Mouse (Mus musculus) midbrain, postnatal 0 days (tissue): ENCODE measurements around the gene Pla2g16. TPM values are rescaled to one million over a fixed set of nuclear protein-coding genes. Genes with fewer than 3 reads are reported as not detected.

Experiments used
- ATAC-seq: fragments of 200-750 bp; cut with Nextera tagmentation; 2 replicates; pipeline ENCODE4 v1.8.0; 2017; ENCODE audit warnings: moderate number of reproducible peaks, mild to moderate bottlenecking, moderate TSS enrichment, moderate library complexity; ENCODE audit not compliant: low FRiP score
- DNase-seq: peaks from one replicate; pipeline ENCODE4 v3.0.0-alpha.2; 2015; ENCODE audit warnings: low spot score
- H3K27ac ChIP-seq: fragments of 300-500 bp; sonication (generic); 2 replicates; pipeline ENCODE4 v1.5.1; 2014; ENCODE audit warnings: low read depth, mild to moderate bottlenecking, low read length, mixed read lengths
- H3K27me3 ChIP-seq: fragments of 300-500 bp; sonication (generic); 2 replicates; pipeline ENCODE4 v1.6.1; 2014; ENCODE audit warnings: low read length, control low read depth, mixed read lengths; ENCODE audit not compliant: insufficient read depth
- H3K36me3 ChIP-seq: fragments of 300-500 bp; sonication (generic); 2 replicates; pipeline ENCODE4 v1.6.1; 2014; ENCODE audit warnings: low read length, control low read depth, mixed read lengths; ENCODE audit not compliant: insufficient read depth
- H3K4me1 ChIP-seq: fragments of 300-500 bp; sonication (generic); 2 replicates; pipeline ENCODE4 v1.6.1; 2014; ENCODE audit warnings: mild to moderate bottlenecking, control low read depth, antibody characterized with exemption, low read length, mixed read lengths; ENCODE audit not compliant: insufficient read depth
- H3K4me2 ChIP-seq: fragments of 300-500 bp; sonication (generic); 2 replicates; pipeline ENCODE4 v1.6.1; 2014; ENCODE audit warnings: low read depth, mild to moderate bottlenecking, low read length, mixed read lengths; ENCODE audit not compliant: poor library complexity, severe bottlenecking
- H3K4me3 ChIP-seq: fragments of 300-500 bp; sonication (generic); 2 replicates; pipeline ENCODE4 v1.5.1; 2014; ENCODE audit warnings: low read depth, mild to moderate bottlenecking, low read length, moderate library complexity
- H3K9ac ChIP-seq: fragments of 300-500 bp; sonication (generic); replicated peaks from 2 replicates; pipeline ENCODE4 v1.6.1; 2014; ENCODE audit warnings: mild to moderate bottlenecking, low read length, moderate library complexity, mixed read lengths; ENCODE audit not compliant: poor library complexity, severe bottlenecking
- H3K9me3 ChIP-seq: fragments of 300-500 bp; sonication (generic); 2 replicates; pipeline ENCODE4 v1.6.1; 2016; ENCODE audit warnings: low read length, control low read depth
- CTCF ChIP-seq: IDR thresholded peaks from 2 replicates; pipeline ENCODE4 v1.5.1; 2016; ENCODE audit warnings: antibody characterized with exemption, mild to moderate bottlenecking
- WGBS: fragments of 180-500 bp; shearing (Covaris S2); extraction: QIAGEN DNeasy Blood & Tissue Kit; methylation state at CpG from one replicate; pipeline ENCODE4 v1.1.7; 2014; 5-methylcytosine and 5-hydroxymethylcytosine counted together
- polyA plus RNA-seq: library from polyadenylated mRNA; unstranded; fragments of >200 nt; fragmentation: Nextera tagmentation; extraction: Ambion mirVana; gene quantifications from 2 replicates; pipeline ENCODE4 v1.2.1, GENCODE M21; 2015
- total RNA-seq: library from RNA; depleted of rRNA; stranded (reverse); fragments of >200 nt; gene quantifications from 2 replicates; pipeline ENCODE4 v1.2.3, GENCODE M21; 2014

The Pla2g16 gene
- total and polyA plus RNA-seq, 2 experiments from 2014 or later = 4.8 to 5.5 TPM

DNA sequence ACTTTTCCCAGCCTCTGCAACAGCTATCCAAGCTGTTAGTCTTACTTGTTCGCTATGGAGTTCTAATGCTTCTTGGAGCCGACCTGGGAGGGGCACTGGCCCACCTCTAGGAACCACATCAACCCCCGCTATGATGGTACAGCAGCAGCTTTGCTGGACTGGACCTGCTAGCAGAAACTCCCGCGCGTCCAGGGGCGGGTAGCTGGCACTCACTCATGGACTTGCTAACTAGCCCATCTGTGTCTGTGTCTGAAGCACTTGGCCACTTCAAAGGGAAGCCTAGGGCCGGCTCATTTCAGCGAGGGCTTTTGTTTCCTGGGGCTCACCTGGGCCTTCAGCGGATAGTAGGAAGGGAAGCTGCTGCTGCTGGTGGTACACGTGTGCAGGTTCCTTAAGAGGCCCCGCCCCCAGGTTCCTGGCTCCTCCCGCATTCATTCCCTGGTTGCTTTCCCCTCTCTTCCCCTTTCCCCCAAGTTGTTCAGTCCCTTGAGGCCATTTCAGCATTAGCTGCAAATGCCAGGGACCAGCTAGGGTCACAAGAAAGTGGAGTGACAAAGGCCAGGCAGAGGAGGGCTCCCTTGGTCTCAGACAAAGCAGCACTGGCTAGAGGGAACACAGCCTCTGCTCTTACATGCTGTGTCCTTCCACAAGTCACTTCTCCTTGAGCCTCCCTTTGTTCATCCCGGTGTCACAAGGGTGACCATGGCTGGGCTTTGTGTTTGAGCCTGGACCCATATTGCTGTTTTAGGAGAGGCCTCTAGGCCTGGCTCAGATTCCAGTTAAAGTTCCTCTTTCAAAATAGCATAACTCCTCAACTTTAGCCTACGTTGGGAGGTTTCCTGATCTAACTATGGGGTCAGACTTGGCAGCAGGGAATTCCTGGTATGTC lies 49.8 kb downstream of the Pla2g16 start, which contains the start of gene Lgals12:
Gene Lgals12 (minus strand): TSS at position 393 of the 889 bp plus-strand sequence.
- 6% methylated on average over 15 of the region's 15 CpGs for WGBS
- Histone ChIP-seq H3K9ac (0 out of 2 replicates have a peak within 1 kb of the TSS, but pooled peaks have one; percentile 46), H3K9me3 (no peaks in the 10 kb centered on the region), H3K36me3 (no peaks in the 10 kb centered on the region), H3K27me3 (no peaks in the 10 kb centered on the region), H3K4me1 (peaks cover 13% of the 10 kb centered on the region), H3K4me3 (peak within 1 kb of the TSS; percentile 36), H3K4me2 (peak within 1 kb of the TSS; percentile 81), H3K27ac (peak within 1 kb of the TSS; percentile 38)
- DNase-seq (peak; percentile 43), ATAC-seq (peak; percentile 48)
- no peak for TF ChIP-seq CTCF

DNA sequence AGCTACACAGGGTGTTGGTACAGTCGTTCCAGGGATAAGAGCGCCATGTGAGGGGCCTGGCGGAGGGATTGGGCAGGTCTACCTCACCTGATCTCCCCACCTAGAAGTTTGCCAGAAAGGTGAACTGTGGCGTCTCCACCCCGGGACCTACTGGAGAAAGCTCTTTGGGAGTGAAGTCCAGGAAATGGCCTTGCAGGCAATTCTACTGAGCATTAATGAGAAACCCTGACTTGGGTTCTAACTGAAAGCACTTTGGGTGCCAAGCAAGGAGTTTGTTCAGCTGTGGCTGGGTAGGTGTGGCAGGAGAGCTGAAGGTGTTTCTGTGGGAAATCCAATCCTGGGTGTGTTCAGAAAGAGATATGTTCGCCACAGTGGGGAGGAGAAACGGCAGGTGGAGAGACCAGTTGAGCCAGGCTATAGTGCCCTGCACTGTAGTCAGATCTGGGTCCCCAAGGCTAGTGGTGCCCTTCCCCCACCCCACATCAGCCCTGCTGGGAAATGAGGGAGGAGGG lies 50.5 kb downstream of the Pla2g16 start:
- WGBS = 79% methylated on average over 7 of the region's 7 CpGs
- DNase-seq (no peak), ATAC-seq (no peak)

DNA sequence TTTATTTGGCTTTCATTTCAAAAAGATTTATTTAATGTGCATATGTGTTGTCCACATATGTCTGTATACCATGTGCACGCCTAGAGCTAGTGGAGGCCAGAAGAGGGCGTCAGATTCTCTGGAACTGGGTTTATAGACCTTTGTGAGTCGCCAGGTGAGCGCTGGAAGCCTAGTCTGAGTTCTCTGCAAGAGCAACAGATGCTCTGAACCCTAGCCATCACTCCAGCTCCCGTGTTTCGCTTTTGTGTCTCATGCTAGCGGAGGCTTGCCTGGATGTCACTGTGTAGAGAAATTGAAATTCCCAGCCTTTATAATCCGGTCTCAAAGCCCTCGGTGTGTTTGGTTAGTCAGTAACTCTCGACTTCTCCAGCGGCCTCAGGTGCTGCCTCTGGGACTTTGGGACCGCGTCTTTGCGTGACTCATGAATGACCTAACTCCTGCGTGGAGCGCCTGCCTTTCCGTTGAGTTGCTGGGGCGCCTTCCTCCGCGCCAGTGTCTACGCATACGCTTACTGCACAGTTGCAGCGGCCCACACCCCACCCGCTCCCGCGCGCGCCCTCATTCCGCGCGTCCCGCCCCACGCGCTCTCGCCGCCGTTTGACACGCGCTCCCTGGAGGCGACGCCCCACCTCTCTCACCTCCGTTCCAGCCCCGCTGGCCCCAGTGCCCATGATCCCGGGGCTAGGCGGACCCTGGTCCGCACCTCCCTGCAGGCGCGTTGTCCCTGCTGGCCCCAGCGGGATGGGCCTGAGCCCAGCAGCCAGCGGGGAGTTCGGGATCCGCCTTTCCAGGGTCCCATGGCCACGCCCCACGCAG lies 54.9 kb downstream of the Pla2g16 start, which contains the start of gene Hrasls5:
Gene Hrasls5 (plus strand): TSS at position 600 of the 816 bp plus-strand sequence.
- 1% methylated on average over 54 of the region's 54 CpGs for WGBS
- Histone ChIP-seq H3K36me3 (no peaks in the 10 kb centered on the region), H3K9me3 (no peaks in the 10 kb centered on the region), H3K4me3 (peak within 1 kb of the TSS; percentile 46), H3K27me3 (no peaks in the 10 kb centered on the region), H3K27ac (no peak within 1 kb of the TSS), H3K4me1 (peaks cover 4% of the 10 kb centered on the region; the same call in 1 of the 2 replicates), H3K9ac (peak within 1 kb of the TSS; percentile 50; the same call in 1 of the 2 replicates), H3K4me2 (peak within 1 kb of the TSS; percentile 94)
- ATAC-seq = peak; percentile 78
- TF ChIP-seq CTCF = peak; percentile 50
- peak; percentile 28 for DNase-seq

More for the DNA sequence above, 50.5 kb downstream of the Pla2g16 start:
- Histone ChIP-seq H3K4me2 (no peak overlapping the region), H3K4me1 (peaks cover 13% of the 10 kb centered on the region), H3K4me3 (no peak overlapping the region), H3K9me3 (no peaks in the 10 kb centered on the region), H3K36me3 (no peaks in the 10 kb centered on the region), H3K9ac (no peak overlapping the region), H3K27ac (no peak overlapping the region), H3K27me3 (no peaks in the 10 kb centered on the region)
- TF ChIP-seq CTCF = no peak

DNA sequence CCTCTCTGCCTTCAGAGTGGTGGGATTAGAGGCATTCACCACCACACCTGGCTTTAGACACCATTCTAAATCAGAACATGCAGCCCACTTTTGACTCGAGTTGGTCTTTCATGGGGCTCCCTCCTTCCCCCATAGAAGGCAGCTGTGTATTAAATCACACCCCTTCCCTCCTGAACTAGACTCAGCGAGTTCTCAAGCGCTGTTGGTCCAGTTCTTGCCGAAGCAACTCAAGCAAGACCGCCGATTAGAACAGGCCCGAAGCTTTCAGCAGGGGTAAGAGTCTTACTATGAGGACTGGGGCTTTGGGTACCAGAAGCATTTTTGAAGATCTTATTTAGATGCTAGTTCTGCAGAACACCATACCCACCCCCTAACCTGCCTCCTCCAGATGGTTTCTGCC lies 55.9 kb downstream of the Pla2g16 start:
- H3K4me3 ChIP-seq = no peak overlapping the region
- TF ChIP-seq CTCF = no peak
- 83% methylated on average over 7 of the region's 7 CpGs for WGBS
- H3K4me1 ChIP-seq = 0 out of 2 replicates have a peak, but pooled peaks cover 3% of the 10 kb centered on the region
- no peaks in the 10 kb centered on the region for H3K9me3 ChIP-seq
- H3K9ac ChIP-seq = no peak overlapping the region
- ATAC-seq = no peak
- H3K4me2 ChIP-seq = no peak overlapping the region
- no peak overlapping the region for H3K27ac ChIP-seq
- no peaks in the 10 kb centered on the region for H3K27me3 ChIP-seq
- DNase-seq = no peak
- no peaks in the 10 kb centered on the region for H3K36me3 ChIP-seq

DNA sequence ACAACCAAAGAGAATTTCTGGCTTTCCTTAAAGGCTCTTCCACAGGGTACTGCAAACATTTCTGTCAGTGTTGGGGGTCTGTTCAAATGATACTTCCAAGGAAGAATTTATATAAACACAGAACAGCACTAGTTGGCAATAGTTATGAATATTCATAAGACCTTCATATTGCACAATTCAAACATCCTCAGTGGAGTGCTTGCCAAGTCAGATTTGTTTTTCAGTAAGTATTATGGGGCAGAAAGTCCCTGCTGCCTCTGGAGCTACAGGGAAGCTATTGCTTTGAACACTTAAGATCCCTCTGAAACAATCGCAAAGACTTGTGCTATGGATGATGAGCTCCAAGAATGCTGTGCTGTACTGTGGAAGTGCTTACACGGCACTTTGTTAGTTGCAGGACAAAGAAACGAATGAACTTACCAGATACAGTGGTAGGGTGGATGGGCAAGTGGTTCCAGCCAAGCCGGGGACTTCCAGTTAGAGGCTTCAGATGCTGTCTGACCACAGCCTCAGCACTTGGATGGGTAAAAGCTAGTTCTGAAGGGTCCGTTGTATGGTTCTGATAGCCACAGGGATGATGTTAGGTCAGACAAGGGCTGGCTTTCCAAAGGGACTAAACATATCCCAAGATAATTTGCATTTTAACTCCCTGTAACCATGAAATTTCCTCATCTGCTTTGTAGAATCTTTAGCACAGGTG lies 59.1 kb downstream of the Pla2g16 start:
- no peak for TF ChIP-seq CTCF
- H3K4me1 ChIP-seq = 0 out of 2 replicates have a peak, but pooled peaks cover 3% of the 10 kb centered on the region
- no peaks in the 10 kb centered on the region for H3K9me3 ChIP-seq
- no peaks in the 10 kb centered on the region for H3K36me3 ChIP-seq
- H3K27ac ChIP-seq = no peak overlapping the region
- DNase-seq (no peak), ATAC-seq (no peak)
- no peak overlapping the region for H3K4me3 ChIP-seq
- 73% methylated on average over 5 of the region's 5 CpGs for WGBS
- no peak overlapping the region for H3K9ac ChIP-seq
- no peaks in the 10 kb centered on the region for H3K27me3 ChIP-seq
- H3K4me2 ChIP-seq = no peak overlapping the region
